Mouse (Mus musculus): ENCODE measurements at regions not wholly inside any gene's neighbourhood (a gene's known extent, or its start where the extent isn't known, plus 50 kb on each side); places are given as distances from the start of the nearest gene placed in this dataset.
"Not testable (repeated sequence)": the region's sequence is repeated elsewhere in the genome, so short reads cannot be mapped to it uniquely, and the experiment has no call there.

- no peak for DNase-seq (ENCODE audit: extremely low read depth, low read depth, low spot score)
These were observed 174.6 kb downstream of the Eepd1 start for GRCm38 (mm10) chr9:25655767-25656513.

- no peak for DNase-seq (ENCODE audit: extremely low read depth, low read depth, low spot score)
These were observed 175.2 kb downstream of the Eepd1 start for GRCm38 (mm10) chr9:25656534-25656933.

- no peak for DNase-seq (ENCODE audit: extremely low read depth, low read depth, low spot score)
These were observed 202.4 kb downstream of the Eepd1 start for GRCm38 (mm10) chr9:25683635-25684333.

GRCm38 (mm10) chr9:25693632-25694031 lies 212.3 kb downstream of the Eepd1 start:
- no peak for DNase-seq (ENCODE audit: extremely low read depth, low read depth, low spot score)

- DNase-seq (ENCODE audit: extremely low read depth, low read depth, low spot score), result no peak
These were observed 213.7 kb downstream of the Eepd1 start for GRCm38 (mm10) chr9:25695018-25695417.

- no peak for DNase-seq (ENCODE audit: extremely low read depth, low read depth, low spot score)
These were observed 232.3 kb downstream of the Eepd1 start for GRCm38 (mm10) chr9:25713636-25714035.

GRCm38 (mm10) chr9:25744162-25744561 lies 262.8 kb downstream of the Eepd1 start:
- DNase-seq (ENCODE audit: extremely low read depth, low read depth, low spot score), result no peak

GRCm38 (mm10) chr9:25751138-25751537 lies 269.8 kb downstream of the Eepd1 start:
- DNase-seq (ENCODE audit: extremely low read depth, low read depth, low spot score), result no peak

- peak; percentile 43 for DNase-seq (ENCODE audit: extremely low read depth, low read depth, low spot score)
These were observed 292.6 kb downstream of the Eepd1 start for GRCm38 (mm10) chr9:25773899-25774298.

GRCm38 (mm10) chr9:25782631-25783030 lies 301.3 kb downstream of the Eepd1 start:
- peak; percentile 80 for DNase-seq (ENCODE audit: extremely low read depth, low read depth, low spot score)

GRCm38 (mm10) chr9:25795142-25795910 lies 314.0 kb downstream of the Eepd1 start:
- DNase-seq (ENCODE audit: extremely low read depth, low read depth, low spot score), result no peak

- DNase-seq (ENCODE audit: extremely low read depth, low read depth, low spot score), result no peak
These were observed 328.2 kb downstream of the Eepd1 start for GRCm38 (mm10) chr9:25809562-25809961.

GRCm38 (mm10) chr9:25833295-25833694 lies 351.9 kb downstream of the Eepd1 start:
- DNase-seq (ENCODE audit: extremely low read depth, low read depth, low spot score), result no peak

GRCm38 (mm10) chr9:25849914-25850313 lies 368.6 kb downstream of the Eepd1 start:
- not testable (repeated sequence) for DNase-seq (ENCODE audit: extremely low read depth, low read depth, low spot score)

- not testable (repeated sequence) for DNase-seq (ENCODE audit: extremely low read depth, low read depth, low spot score)
These were observed 369.3 kb downstream of the Eepd1 start for GRCm38 (mm10) chr9:25850608-25851007.

GRCm38 (mm10) chr9:25854545-25854944 lies 373.2 kb downstream of the Eepd1 start:
- no peak for DNase-seq (ENCODE audit: extremely low read depth, low read depth, low spot score)

- DNase-seq (ENCODE audit: extremely low read depth, low read depth, low spot score), result no peak
These were observed 388.9 kb downstream of the Eepd1 start for GRCm38 (mm10) chr9:25870260-25870659.

- peak; percentile 73 for DNase-seq (ENCODE audit: extremely low read depth, low read depth, low spot score)
These were observed 415.1 kb downstream of the Eepd1 start for GRCm38 (mm10) chr9:25896333-25896905.
